Mouse (Mus musculus) layer of hippocampus, postnatal 36 days (tissue): ENCODE data around the gene Terb2. TPM values are rescaled to one million over a fixed set of nuclear protein-coding genes. Genes with fewer than 3 reads are reported as not detected.
A peak's percentile ranks its signal among the peaks of the same experiment; 100 is the strongest.

Experiments used
- DNase-seq, 2 experiments: peaks; one replicate each; pipeline ENCODE4 v3.0.0; 2022
- total RNA-seq, 2 experiments: library from RNA; stranded (reverse); gene quantifications; 2 replicates each; pipeline ENCODE4 v1.2.3; 2021

The Terb2 gene
- not detected for total RNA-seq

- DNase-seq: no peak
Measured at GRCm38 (mm10) chr2:122186106-122186505, at the start of gene Terb2, which contains the start of gene Patl2. TSS of gene Terb2 (plus strand) at chr2:122186272. TSS of gene Patl2 (minus strand) at chr2:122186189.

GRCm38 (mm10) chr2:122137839-122138465 is 48.1 kb upstream of the Terb2 start:
- no peak for DNase-seq

- no peak for DNase-seq
Measured at GRCm38 (mm10) chr2:122140815-122141214, 45.3 kb upstream of the Terb2 start.

- no peak for DNase-seq
Measured at GRCm38 (mm10) chr2:122141332-122141967, 44.6 kb upstream of the Terb2 start.

GRCm38 (mm10) chr2:122143111-122143510 is 43.0 kb upstream of the Terb2 start:
- DNase-seq: no peak

GRCm38 (mm10) chr2:122145756-122146155 is 40.3 kb upstream of the Terb2 start:
- no peak for DNase-seq

GRCm38 (mm10) chr2:122146687-122147086 is 39.4 kb upstream of the Terb2 start:
- no peak for DNase-seq

- DNase-seq: peak; percentile 88
Measured at GRCm38 (mm10) chr2:122147508-122148241, 38.4 kb upstream of the Terb2 start, which contains the start of gene B2m. TSS of gene B2m (plus strand) at chr2:122147686.

GRCm38 (mm10) chr2:122148242-122148917 is 37.7 kb upstream of the Terb2 start:
- peak in 1 of 2 experiments; percentile 15 for DNase-seq

- DNase-seq: no peak
Measured at GRCm38 (mm10) chr2:122149316-122149715, 36.8 kb upstream of the Terb2 start.

- no peak for DNase-seq
Measured at GRCm38 (mm10) chr2:122149716-122150115, 36.4 kb upstream of the Terb2 start.

GRCm38 (mm10) chr2:122151221-122151620 is 34.9 kb upstream of the Terb2 start:
- DNase-seq: no peak

- DNase-seq: no peak
Measured at GRCm38 (mm10) chr2:122152850-122153249, 33.2 kb upstream of the Terb2 start.

- no peak for DNase-seq
Measured at GRCm38 (mm10) chr2:122153681-122154365, 32.2 kb upstream of the Terb2 start.

- no peak for DNase-seq
Measured at GRCm38 (mm10) chr2:122154479-122154878, 31.6 kb upstream of the Terb2 start.

- no peak for DNase-seq
Measured at GRCm38 (mm10) chr2:122155292-122155691, 30.8 kb upstream of the Terb2 start.

- no peak for DNase-seq
Measured at GRCm38 (mm10) chr2:122156051-122156700, 29.9 kb upstream of the Terb2 start.

- DNase-seq: no peak
Measured at GRCm38 (mm10) chr2:122157561-122157960, 28.5 kb upstream of the Terb2 start.

- DNase-seq: no peak
Measured at GRCm38 (mm10) chr2:122158362-122158802, 27.7 kb upstream of the Terb2 start.

GRCm38 (mm10) chr2:122159667-122160066 is 26.4 kb upstream of the Terb2 start:
- DNase-seq: no peak

- peak; percentile 71 to 72 for DNase-seq
Measured at GRCm38 (mm10) chr2:122160680-122161079, 25.4 kb upstream of the Terb2 start, which contains the start of gene Trim69. TSS of gene Trim69 (plus strand) at chr2:122160700.
